Mouse (Mus musculus) forelimb bud, embryonic 11.5 days (tissue): ENCODE measurements at regions not wholly inside any gene's neighbourhood (a gene's known extent, or its start where the extent isn't known, plus 50 kb on each side); places are given as distances from the start of the nearest gene placed in this dataset.

Source experiments
- DNase-seq: peaks from one replicate; pipeline ENCODE4 v3.0.0-alpha.2; 2012; ENCODE audit warnings: low read depth, low spot score

GRCm38 (mm10) chr4:131272060-131272459 is 327.9 kb downstream of the Matn1 start:
- no peak for DNase-seq

- peak; percentile 49 for DNase-seq
Observed at GRCm38 (mm10) chr4:131293560-131293959, 349.4 kb downstream of the Matn1 start.

- DNase-seq = no peak
Observed at GRCm38 (mm10) chr4:131298011-131298674, 354.0 kb downstream of the Matn1 start.

- no peak for DNase-seq
Observed at GRCm38 (mm10) chr4:131303936-131304335, 359.8 kb downstream of the Matn1 start.

GRCm38 (mm10) chr4:131304361-131304777 is 360.2 kb downstream of the Matn1 start:
- DNase-seq = no peak

- DNase-seq = no peak
Observed at GRCm38 (mm10) chr4:131314231-131314630, 370.0 kb downstream of the Matn1 start.

- DNase-seq = no peak
Observed at GRCm38 (mm10) chr4:131316041-131316440, 371.9 kb downstream of the Matn1 start.

GRCm38 (mm10) chr4:131322323-131322722 is 378.1 kb downstream of the Matn1 start:
- DNase-seq = peak; percentile 16

- no peak for DNase-seq
Observed at GRCm38 (mm10) chr4:131324486-131324885, 380.3 kb downstream of the Matn1 start.

- no peak for DNase-seq
Observed at GRCm38 (mm10) chr4:131325200-131325599, 381.0 kb downstream of the Matn1 start.

- no peak for DNase-seq
Observed at GRCm38 (mm10) chr4:131325609-131326008, 381.4 kb downstream of the Matn1 start.

- no peak for DNase-seq
Observed at GRCm38 (mm10) chr4:131329398-131329797, 385.2 kb downstream of the Matn1 start.

- DNase-seq = no peak
Observed at GRCm38 (mm10) chr4:131331646-131332045, 387.5 kb downstream of the Matn1 start.

- DNase-seq = no peak
Observed at GRCm38 (mm10) chr4:131336801-131337200, 392.6 kb downstream of the Matn1 start.

GRCm38 (mm10) chr4:131340993-131341695 is 397.0 kb downstream of the Matn1 start:
- no peak for DNase-seq

GRCm38 (mm10) chr4:131346727-131347126 is 402.5 kb downstream of the Matn1 start:
- DNase-seq = no peak

GRCm38 (mm10) chr4:131350268-131350667 is 406.1 kb downstream of the Matn1 start:
- no peak for DNase-seq

GRCm38 (mm10) chr4:131354908-131355307 is 410.7 kb downstream of the Matn1 start:
- no peak for DNase-seq

- no peak for DNase-seq
Observed at GRCm38 (mm10) chr4:131355526-131355991, 411.4 kb downstream of the Matn1 start.

- DNase-seq = no peak
Observed at GRCm38 (mm10) chr4:131356316-131356715, 412.1 kb downstream of the Matn1 start.

- no peak for DNase-seq
Observed at GRCm38 (mm10) chr4:131363030-131363429, 418.8 kb downstream of the Matn1 start.

GRCm38 (mm10) chr4:131364671-131365252 is 420.6 kb downstream of the Matn1 start:
- DNase-seq = peak; percentile 46

GRCm38 (mm10) chr4:131366006-131366405 is 421.8 kb downstream of the Matn1 start:
- DNase-seq = no peak
